Mouse (Mus musculus) kidney, postnatal 10 days (tissue): ENCODE measurements at regions not wholly inside any gene's neighbourhood (a gene's known extent, or its start where the extent isn't known, plus 50 kb on each side); places are given as distances from the start of the nearest gene placed in this dataset.
"Not testable (repeated sequence)": the region's sequence is repeated elsewhere in the genome, so short reads cannot be mapped to it uniquely, and the experiment has no call there.

Experiments
- DNase-seq: peaks from one replicate; pipeline ENCODE4 v3.0.0; 2021; ENCODE audit warnings: mixed read lengths

DNA sequence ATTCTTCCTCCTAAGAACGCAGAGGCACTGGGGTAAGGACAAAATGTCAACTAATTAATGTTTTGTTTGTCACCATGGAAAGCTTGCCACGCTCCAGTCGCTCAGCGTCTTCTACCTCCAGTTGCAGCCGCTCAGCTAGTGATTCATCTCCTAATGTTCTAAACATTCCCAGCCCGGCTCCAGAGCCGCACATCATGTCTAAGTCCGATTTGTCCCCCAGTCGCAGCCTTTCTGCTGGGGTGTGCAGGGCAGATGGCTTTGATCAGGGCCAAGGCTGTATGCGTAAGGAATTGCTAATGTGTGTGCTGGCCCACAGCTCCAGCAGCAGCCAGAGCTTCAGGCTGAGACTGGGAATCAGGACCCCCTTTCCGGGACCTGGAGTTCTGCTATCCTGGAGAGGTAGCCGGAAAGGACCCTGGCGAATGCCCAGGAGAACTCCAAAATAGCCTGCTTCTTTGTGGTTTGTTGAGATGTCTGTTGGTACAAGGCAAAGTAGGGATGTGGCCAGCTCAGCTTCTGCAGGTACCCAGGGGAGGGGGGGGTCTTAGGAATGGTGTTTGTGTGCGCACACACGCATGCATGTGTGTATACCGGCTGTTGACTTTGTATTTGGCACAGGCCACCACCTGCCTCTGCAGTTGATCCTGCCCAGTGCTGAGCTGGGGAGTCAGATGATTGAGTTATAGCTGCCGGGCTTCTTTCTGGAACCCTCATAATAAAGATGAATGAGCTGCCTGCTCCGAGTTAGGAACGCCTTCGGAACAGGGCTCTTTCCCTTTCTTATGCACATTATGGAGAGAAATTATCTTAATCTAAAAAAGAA is 143.0 kb upstream of the Kcng1 start:
- peak; percentile 44 for DNase-seq

GRCm38 (mm10) chr2:168423551-168423950 is 142.0 kb upstream of the Kcng1 start:
- peak; percentile 35 for DNase-seq

DNA sequence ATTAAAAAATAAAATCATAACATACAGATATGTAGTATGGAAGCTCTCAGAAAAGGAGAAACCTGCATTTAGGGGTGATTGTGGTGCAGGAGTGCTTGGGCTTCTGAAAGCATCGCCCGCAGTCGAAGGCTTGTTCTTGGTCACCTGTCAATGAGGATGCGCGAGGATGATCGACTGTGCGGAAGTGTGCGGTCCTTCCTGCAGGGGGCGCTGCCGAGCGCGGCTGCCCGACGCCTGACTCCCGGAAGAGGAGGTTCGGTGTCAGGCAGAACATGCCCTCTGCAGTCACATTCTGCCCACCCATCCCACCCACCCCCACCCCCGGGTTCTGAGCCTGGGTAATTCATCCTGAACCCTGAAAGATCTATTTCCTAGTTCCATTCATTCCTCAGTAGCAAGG is 133.6 kb upstream of the Kcng1 start:
- peak; percentile 42 for DNase-seq

DNA sequence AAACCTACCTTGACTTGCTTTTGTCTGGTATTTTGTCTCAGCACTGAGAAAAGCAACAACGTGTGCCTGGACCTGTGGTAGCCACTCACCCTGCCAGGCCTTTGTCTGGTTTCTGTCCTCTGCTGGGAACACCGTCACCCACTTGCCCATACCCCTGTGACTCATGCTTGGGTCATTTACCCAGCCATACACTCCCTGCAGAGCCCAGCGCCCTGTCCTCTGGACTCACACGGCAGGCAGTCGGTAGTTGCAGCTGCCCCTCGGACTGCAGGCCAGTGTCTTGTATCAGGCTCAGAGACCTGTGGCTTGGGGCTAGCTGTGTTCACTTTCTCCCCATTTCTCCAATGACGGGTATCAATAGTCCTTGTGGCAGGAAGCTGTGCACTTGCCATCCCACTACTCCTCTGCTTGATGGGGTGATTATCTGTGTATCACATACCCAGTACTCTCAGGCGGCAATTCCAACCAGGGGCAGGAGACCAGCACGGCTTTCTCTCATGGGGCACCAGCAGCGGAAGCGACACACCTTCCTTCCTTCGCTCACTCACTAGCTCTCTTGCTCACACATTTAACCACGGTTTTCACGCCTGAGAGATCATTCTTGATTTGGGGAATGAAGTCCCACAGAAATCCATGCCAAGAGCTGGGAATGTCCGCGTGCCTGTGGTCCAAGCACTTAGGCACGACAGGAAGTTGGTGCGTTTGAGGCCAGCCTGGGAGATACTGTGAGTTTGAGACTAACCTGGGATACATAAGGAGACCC is 132.8 kb upstream of the Kcng1 start:
- no peak for DNase-seq

- DNase-seq = peak; percentile 48
These were observed 131.3 kb upstream of the Kcng1 start for GRCm38 (mm10) chr2:168412853-168413252.

- no peak for DNase-seq
These were observed 121.4 kb upstream of the Kcng1 start for GRCm38 (mm10) chr2:168402782-168403513.

DNA sequence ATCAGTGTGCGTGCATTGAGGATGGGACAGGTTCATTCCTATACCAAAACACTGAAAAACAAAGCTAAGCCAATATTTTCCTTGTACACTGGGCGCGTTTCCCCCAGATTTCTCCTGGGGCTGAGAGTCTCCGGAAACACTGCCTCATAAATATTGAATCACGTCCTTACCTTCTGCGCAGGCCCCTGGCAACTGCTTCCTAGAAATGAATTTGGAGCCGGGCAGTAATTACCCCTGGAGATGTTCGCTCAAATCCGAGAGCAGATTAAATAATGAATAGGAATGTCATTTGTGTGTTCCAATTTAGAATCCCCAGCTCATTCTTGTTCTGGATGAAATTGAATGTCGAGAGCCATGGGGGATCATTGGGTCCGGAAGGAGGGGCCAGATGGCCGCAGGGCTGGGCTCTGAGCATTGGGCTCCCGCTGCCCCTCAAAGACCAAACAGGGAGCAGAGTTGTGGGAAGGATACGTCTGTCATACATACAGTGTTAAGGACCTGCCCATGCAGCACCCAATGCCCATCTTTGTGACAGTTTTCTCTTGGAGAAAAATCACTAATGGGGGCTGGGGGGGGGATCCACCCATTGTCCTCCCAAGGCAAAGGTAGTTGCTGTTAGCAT is 117.7 kb upstream of the Kcng1 start:
- DNase-seq = no peak

- no peak for DNase-seq
These were observed 114.8 kb upstream of the Kcng1 start for GRCm38 (mm10) chr2:168396316-168396715.

DNA sequence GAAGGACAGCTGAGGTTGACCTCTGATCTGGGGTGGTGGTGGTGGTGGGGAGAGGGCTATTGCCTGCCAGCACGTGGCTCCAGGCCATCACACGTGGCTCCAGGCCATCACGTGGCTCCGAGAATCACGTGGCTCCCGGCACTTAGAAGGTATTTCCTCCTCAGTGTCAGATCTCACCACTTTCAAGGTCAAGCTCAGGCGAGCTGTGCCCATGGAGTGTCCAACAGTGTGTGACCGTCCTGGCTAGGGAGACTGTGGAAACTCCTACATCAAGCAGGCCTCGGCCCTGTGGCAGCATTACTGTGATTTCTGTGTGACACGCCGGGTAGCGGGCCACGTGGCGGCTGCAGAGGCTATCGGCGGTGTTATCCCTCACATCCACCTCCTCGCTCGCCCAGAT is 111.8 kb upstream of the Kcng1 start:
- no peak for DNase-seq

- not testable (repeated sequence) for DNase-seq
These were observed 110.6 kb upstream of the Kcng1 start for GRCm38 (mm10) chr2:168392171-168392570.

DNA sequence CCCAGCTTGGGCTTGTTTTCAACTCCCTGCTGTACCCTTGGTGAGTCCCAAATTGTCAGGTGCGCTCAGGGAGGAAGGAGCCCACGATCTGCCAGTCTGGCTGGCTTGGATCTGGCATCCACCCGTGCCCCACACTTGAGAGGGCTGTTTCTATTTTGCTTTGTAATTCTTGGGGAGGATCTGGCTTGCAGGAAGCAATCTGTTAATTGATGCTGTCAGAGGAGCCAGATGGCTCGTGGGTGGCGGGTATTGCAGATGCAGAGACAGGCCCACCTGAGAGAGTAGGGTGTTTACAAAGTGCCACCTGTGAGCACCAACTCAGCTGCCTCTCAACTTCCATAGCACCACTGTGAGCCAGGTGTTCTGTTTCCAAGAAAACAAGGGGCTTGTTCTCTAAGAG is 99.1 kb upstream of the Kcng1 start:
- DNase-seq = no peak

DNA sequence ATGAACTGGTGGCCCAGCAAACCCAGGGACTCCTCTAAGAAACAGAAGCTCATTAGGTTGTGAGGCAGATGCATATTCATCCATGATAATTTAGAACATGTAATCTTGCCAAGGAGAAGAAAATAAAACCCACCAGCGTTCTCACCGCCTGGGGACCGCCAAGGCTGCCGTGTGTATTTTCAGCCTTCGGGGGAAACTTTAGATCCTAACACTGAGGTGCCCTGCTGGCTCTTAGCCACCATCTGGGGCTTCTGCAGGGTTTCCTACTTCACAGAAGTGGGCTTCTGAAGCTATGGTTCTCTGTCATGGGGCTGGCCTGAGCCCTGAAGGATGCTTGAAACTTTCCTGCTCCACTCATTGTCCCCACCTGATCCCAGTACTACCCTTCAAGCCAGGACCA is 90.8 kb upstream of the Kcng1 start:
- DNase-seq = no peak

DNA sequence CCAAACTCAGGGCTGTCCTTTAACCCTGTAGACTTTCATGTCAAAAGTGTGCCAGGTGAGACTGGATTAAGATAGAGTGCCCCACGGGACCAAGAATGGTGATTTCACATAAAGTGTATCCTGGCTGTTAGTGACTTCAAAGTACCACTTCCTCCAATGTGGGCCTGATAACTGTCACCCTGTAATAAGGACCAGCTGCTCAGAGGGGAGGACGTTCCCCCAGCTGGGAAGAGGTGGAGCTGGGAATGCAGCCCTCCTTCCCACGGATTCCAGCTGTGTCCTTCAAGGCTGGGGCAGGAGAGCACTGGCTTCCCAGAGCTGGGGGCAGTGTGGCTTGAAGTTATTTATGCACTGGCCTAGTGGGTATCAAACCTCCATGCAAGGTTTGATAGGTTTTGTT is 89.7 kb upstream of the Kcng1 start:
- DNase-seq = peak; percentile 52

GRCm38 (mm10) chr2:168359200-168359599 is 77.7 kb upstream of the Kcng1 start:
- DNase-seq = no peak

DNA sequence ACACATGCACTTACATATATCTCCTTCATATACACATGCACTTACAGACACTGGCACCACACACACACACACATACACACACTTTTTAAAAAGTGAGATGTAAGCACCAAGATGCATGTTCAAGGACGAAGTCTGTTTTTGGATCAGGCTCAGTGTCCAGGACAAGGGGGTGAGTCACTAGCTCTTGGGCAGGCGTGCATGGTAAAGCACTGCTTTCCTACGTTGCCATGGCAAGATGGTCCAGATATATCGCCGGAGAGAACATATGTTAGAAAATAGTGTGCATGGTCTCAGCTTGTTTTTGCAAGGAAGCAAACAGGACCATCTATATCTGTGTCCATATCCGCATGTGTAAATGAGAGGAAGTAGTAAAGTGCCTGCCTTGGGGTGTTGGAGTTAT is 77.0 kb upstream of the Kcng1 start:
- no peak for DNase-seq

DNA sequence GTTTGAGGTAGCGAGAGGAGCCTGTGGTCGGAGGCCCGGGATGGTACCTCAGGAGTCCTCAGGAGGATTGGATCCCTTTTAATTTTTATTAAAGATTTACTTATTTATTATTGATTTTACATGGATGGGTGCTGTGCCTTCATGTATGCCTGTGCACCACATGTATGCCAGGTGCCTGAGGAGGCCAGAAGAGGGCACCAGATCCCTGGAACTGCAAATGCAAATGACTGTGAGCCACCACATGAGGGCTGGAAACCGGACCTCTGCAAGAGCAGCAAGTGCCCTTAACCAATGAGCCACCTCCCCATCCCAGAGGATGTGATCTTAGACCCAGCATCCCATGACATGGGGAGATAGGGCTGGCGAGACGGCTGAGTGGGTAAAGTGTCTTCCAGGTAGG is 76.3 kb upstream of the Kcng1 start:
- no peak for DNase-seq

GRCm38 (mm10) chr2:168354397-168354796 is 72.9 kb upstream of the Kcng1 start:
- DNase-seq = no peak

- DNase-seq = no peak
These were observed 71.1 kb upstream of the Kcng1 start for GRCm38 (mm10) chr2:168352626-168353025.

- DNase-seq = no peak
These were observed 70.7 kb upstream of the Kcng1 start for GRCm38 (mm10) chr2:168352194-168352593.

DNA sequence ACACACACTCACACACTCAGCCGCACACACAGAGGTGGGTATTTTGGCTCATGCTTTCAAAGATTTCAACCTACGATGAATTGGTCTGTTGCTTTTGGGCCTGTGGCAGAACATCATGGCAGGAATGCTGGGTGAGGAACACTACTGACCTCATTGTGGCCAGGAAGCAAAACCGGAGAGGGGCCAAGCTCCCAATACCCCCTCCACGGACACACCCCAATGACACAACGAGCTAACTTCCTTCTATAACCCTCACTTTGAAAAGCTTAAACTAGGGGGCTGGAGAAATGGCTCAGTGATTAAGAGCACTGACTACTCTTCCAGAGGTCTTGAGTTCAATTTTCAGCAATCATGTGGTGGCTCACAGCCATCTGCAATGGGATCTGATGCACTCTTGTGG is 63.8 kb upstream of the Kcng1 start:
- no peak for DNase-seq

DNA sequence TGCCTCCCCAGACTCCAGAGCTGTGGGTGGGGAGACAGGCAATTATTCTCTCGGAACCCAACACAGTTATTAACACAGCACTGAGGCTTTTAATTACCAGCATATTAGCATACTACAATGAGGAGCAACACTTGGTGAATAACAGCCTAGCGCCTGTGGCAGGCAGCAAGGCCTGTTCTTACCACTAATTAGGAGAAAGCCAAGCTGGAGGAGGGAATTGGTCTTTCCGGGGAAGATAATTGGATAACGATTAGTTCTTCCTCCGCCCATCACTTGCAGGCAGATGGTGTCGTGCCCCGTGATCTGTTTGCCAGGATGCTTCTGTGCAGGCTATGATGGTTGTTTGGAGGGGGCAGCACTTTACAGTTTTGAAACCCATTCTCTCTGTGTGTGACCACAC is 62.2 kb upstream of the Kcng1 start:
- no peak for DNase-seq

DNA sequence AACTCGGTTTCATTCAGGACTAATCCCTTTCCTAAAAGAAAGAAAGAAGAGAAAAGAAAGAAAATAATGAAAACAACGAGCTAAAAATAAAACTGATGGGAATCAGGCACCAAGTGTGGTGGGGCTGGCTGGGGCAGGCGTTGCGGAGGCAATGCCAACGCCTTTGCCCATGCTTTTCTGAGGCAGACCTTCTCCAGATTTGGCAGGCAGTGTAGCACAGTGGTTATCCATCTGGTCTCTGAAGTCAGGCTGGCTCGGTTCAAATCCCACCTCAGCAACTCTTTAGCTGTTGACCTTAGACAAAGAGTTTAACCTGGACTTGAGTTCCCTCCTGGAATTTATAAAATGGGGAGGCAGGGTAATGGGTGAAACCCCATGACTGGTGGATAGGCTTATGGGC is 57.3 kb upstream of the Kcng1 start:
- DNase-seq = no peak

GRCm38 (mm10) chr2:168338382-168338781 is 56.8 kb upstream of the Kcng1 start:
- no peak for DNase-seq
